Mouse (Mus musculus): Measurements from ENCODE around the gene Cmpk1. TPM values are rescaled to one million over a fixed set of nuclear protein-coding genes. Genes with fewer than 3 reads are reported as not detected.
"Not testable (repeated sequence)": the region's sequence is repeated elsewhere in the genome, so short reads cannot be mapped to it uniquely, and the experiment has no call there.

Gene Cmpk1
- polyA plus RNA-seq, 1 experiment: 48.4 TPM

- TF ChIP-seq POLR2A (IDR thresholded peaks at IDR 0.05; ENCODE audit: extremely low read depth, insufficient read depth, low read length) (no peak), CTCF (IDR thresholded peaks at IDR 0.05; ENCODE audit: extremely low read depth, insufficient read depth, low read length) (no peak)
- H3K4me3 ChIP-seq (ENCODE audit: insufficient read depth, low read length): peak overlapping the region; percentile 59
- peaks cover 2% of the 10 kb centered on the region for H3K4me1 ChIP-seq (ENCODE audit: control insufficient read depth, insufficient read depth, low read length)
- peak overlapping the region; percentile 100; the same call in 1 of the 2 replicates for H3K27ac ChIP-seq (ENCODE audit: insufficient read depth, low read length)
Observed at GRCm38 (mm10) chr4:114986211-114986590, 840 bp downstream of the Cmpk1 start.

DNA sequence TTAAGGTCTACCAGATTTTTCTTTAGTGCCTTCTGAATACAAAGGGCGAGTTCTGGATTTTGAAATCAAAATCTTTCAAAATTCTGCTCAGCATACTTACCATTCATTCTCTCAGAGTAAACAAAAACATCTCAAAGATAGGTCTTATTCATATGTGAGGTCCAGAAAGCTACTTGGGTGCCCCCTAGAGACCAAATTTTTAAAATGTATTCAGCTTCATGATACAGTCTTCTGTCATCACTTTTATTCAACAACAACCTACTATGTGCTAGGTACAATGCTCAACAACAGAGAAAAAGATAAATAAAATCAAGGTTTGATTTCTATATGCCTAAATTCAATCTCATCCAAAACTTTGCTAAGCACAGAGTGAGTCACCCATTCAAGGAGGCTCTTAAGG lies 4.0 kb downstream of the Cmpk1 start:
- Histone ChIP-seq H3K27ac (ENCODE audit: insufficient read depth, low read length) (no peak overlapping the region), H3K4me3 (ENCODE audit: insufficient read depth, low read length) (no peak overlapping the region), H3K4me1 (ENCODE audit: control insufficient read depth, insufficient read depth, low read length) (peaks cover 2% of the 10 kb centered on the region)
- TF ChIP-seq POLR2A (IDR thresholded peaks at IDR 0.05; ENCODE audit: extremely low read depth, insufficient read depth, low read length) (no peak), CTCF (IDR thresholded peaks at IDR 0.05; ENCODE audit: extremely low read depth, insufficient read depth, low read length) (no peak)

GRCm38 (mm10) chr4:114982619-114983018 lies 4.4 kb downstream of the Cmpk1 start:
- no peak overlapping the region for H3K4me3 ChIP-seq (ENCODE audit: insufficient read depth, low read length)
- TF ChIP-seq CTCF (IDR thresholded peaks at IDR 0.05; ENCODE audit: extremely low read depth, insufficient read depth, low read length): no peak
- TF ChIP-seq POLR2A (IDR thresholded peaks at IDR 0.05; ENCODE audit: extremely low read depth, insufficient read depth, low read length): no peak
- H3K4me1 ChIP-seq (ENCODE audit: control insufficient read depth, insufficient read depth, low read length): peaks cover 2% of the 10 kb centered on the region
- no peak overlapping the region for H3K27ac ChIP-seq (ENCODE audit: insufficient read depth, low read length)

DNA sequence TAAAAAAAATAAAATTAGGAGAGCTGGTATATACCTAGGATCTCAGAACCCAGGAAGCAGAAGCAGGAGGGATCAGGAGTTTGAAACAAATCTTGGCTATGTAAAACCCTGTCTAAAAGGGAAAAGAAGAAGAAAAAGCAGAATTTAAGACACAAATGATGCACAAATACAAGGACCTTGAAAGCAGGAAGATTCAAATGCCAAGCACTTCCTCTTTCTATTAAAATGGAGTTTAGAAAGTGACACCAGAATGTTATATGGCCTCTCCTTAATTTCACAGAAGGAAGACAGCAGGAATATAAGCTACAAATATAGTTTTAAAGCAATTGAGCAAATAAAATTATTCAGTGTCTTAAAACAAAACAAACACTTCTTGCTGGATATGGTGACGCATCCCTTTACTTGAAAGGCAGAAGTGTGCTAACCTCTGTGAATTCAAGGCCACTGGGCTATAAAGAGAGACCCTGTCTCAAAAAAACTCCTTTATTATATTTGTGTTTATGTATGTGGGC lies 13.8 kb downstream of the Cmpk1 start:
- Histone ChIP-seq H3K4me3 (ENCODE audit: insufficient read depth, low read length) (no peak overlapping the region), H3K4me1 (ENCODE audit: control insufficient read depth, insufficient read depth, low read length) (no peaks in the 10 kb centered on the region), H3K27ac (ENCODE audit: insufficient read depth, low read length) (no peak overlapping the region)
- TF ChIP-seq POLR2A (IDR thresholded peaks at IDR 0.05; ENCODE audit: extremely low read depth, insufficient read depth, low read length) (no peak), CTCF (IDR thresholded peaks at IDR 0.05; ENCODE audit: extremely low read depth, insufficient read depth, low read length) (no peak)

DNA sequence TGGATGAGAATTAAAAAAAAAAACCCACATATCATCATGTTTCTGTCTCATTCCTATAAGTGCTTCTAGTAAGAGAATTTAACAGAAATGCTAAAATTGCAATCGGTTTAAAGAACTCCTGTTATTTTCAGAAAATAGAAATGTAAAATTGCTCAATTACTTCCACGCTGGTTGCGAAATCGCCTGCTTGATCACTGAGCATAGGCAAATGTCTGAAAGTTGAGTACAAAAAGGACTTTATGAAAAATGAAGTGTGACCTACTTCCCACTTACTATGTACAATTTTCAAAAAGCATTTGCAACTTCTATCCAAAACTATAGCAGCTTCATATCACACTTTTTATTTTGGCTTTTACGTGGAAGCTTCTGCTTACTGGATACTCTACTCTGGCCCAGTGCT lies 16.3 kb downstream of the Cmpk1 start:
- no peak overlapping the region for H3K4me3 ChIP-seq (ENCODE audit: insufficient read depth, low read length)
- no peaks in the 10 kb centered on the region for H3K4me1 ChIP-seq (ENCODE audit: control insufficient read depth, insufficient read depth, low read length)
- H3K27ac ChIP-seq (ENCODE audit: insufficient read depth, low read length): no peak overlapping the region
- TF ChIP-seq CTCF (IDR thresholded peaks at IDR 0.05; ENCODE audit: extremely low read depth, insufficient read depth, low read length) (no peak), POLR2A (IDR thresholded peaks at IDR 0.05; ENCODE audit: extremely low read depth, insufficient read depth, low read length) (no peak)

DNA sequence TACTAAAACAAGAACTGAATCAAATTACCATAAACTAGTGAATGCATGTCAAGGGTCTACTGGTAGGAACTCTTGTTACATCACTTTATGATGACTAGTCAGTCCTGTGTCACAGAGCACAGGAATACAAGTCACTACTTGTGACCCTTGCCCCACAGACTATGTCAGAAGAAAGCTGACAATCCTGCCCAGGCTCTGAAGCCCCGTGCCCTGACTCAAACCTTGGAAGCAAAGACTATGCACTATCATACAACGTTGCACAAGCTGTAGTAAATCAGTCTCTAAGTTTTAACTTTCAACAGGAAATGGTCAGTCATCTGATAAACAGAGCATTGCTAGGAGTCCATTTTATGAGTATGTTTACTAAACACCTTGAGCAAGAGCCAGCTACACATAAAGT lies 26.2 kb downstream of the Cmpk1 start:
- not testable (repeated sequence) for H3K4me1 ChIP-seq (ENCODE audit: control insufficient read depth, insufficient read depth, low read length); H3K27ac ChIP-seq (ENCODE audit: insufficient read depth, low read length); H3K4me3 ChIP-seq (ENCODE audit: insufficient read depth, low read length)

- no peaks in the 10 kb centered on the region for H3K4me1 ChIP-seq (ENCODE audit: control insufficient read depth, insufficient read depth, low read length)
- no peak for TF ChIP-seq CTCF (IDR thresholded peaks at IDR 0.05; ENCODE audit: extremely low read depth, insufficient read depth, low read length)
- TF ChIP-seq POLR2A (IDR thresholded peaks at IDR 0.05; ENCODE audit: extremely low read depth, insufficient read depth, low read length): no peak
- no peak overlapping the region for H3K4me3 ChIP-seq (ENCODE audit: insufficient read depth, low read length)
- no peak overlapping the region for H3K27ac ChIP-seq (ENCODE audit: insufficient read depth, low read length)
Observed at GRCm38 (mm10) chr4:114959533-114959932, 27.5 kb downstream of the Cmpk1 start.

GRCm38 (mm10) chr4:114958786-114959185 lies 28.3 kb downstream of the Cmpk1 start:
- Histone ChIP-seq H3K4me1 (ENCODE audit: control insufficient read depth, insufficient read depth, low read length) (no peaks in the 10 kb centered on the region), H3K4me3 (ENCODE audit: insufficient read depth, low read length) (no peak overlapping the region), H3K27ac (ENCODE audit: insufficient read depth, low read length) (no peak overlapping the region)
- TF ChIP-seq CTCF (IDR thresholded peaks at IDR 0.05; ENCODE audit: extremely low read depth, insufficient read depth, low read length): no peak
- no peak for TF ChIP-seq POLR2A (IDR thresholded peaks at IDR 0.05; ENCODE audit: extremely low read depth, insufficient read depth, low read length)

- Histone ChIP-seq H3K4me1 (ENCODE audit: control insufficient read depth, insufficient read depth, low read length) (no peaks in the 10 kb centered on the region), H3K27ac (ENCODE audit: insufficient read depth, low read length) (no peak overlapping the region), H3K4me3 (ENCODE audit: insufficient read depth, low read length) (no peak overlapping the region)
- TF ChIP-seq CTCF (IDR thresholded peaks at IDR 0.05; ENCODE audit: extremely low read depth, insufficient read depth, low read length) (no peak), POLR2A (IDR thresholded peaks at IDR 0.05; ENCODE audit: extremely low read depth, insufficient read depth, low read length) (no peak)
Observed at GRCm38 (mm10) chr4:114958231-114958630, 28.8 kb downstream of the Cmpk1 start.

DNA sequence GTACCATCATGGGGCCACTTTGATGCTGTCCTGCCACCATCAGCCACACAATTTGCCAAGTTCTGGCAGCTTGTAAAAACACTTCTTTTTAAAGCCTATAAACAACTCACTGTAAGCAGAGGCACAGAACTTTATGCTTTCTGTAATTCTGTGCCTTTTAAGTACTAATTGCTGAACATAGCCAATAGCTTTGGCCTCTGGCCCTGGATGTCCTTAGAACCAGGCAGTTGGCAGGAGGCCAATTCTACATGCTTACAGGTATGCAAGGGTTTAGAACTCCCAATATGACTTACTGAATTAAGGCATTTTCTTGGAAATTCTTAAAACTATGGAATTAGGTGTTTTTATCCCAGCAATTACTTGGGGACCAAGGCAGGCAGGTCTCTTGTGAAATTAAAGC lies 29.6 kb downstream of the Cmpk1 start:
- Histone ChIP-seq H3K27ac (ENCODE audit: insufficient read depth, low read length) (no peak overlapping the region), H3K4me1 (ENCODE audit: control insufficient read depth, insufficient read depth, low read length) (no peaks in the 10 kb centered on the region), H3K4me3 (ENCODE audit: insufficient read depth, low read length) (no peak overlapping the region)
- no peak for TF ChIP-seq POLR2A (IDR thresholded peaks at IDR 0.05; ENCODE audit: extremely low read depth, insufficient read depth, low read length)
- TF ChIP-seq CTCF (IDR thresholded peaks at IDR 0.05; ENCODE audit: extremely low read depth, insufficient read depth, low read length): no peak

DNA sequence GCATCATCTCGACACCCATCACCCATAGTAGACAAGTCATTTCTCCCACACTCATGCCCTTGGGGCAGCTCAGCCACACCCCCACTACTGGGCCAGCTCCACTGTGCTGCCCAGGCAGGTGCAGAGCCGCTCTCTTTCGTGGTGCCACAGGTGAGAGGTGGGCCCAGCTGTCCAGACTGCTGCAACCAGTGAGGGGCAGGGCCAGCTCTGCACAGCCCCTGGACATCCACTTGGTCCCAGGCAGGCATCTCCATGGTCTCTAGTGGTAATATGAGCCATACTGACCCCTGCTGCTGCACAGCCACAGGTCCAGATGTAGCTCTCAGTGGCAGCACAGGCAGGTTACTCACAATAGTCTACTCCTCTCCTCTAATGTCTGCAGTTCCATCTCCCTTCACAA lies 33.9 kb downstream of the Cmpk1 start:
- H3K27ac ChIP-seq (ENCODE audit: insufficient read depth, low read length): no peak overlapping the region
- no peak overlapping the region for H3K4me3 ChIP-seq (ENCODE audit: insufficient read depth, low read length)
- TF ChIP-seq CTCF (IDR thresholded peaks at IDR 0.05; ENCODE audit: extremely low read depth, insufficient read depth, low read length): no peak
- no peak for TF ChIP-seq POLR2A (IDR thresholded peaks at IDR 0.05; ENCODE audit: extremely low read depth, insufficient read depth, low read length)
- H3K4me1 ChIP-seq (ENCODE audit: control insufficient read depth, insufficient read depth, low read length): no peaks in the 10 kb centered on the region

All from cortical plate, adult 2 months (tissue).